Mouse (Mus musculus) frontal cortex, adult 2 months (tissue): ENCODE measurements around the gene Lzic. TPM values are rescaled to one million over a fixed set of nuclear protein-coding genes. Genes with fewer than 3 reads are reported as not detected.
"Not testable (repeated sequence)": the region's sequence is repeated elsewhere in the genome, so short reads cannot be mapped to it uniquely, and the experiment has no call there.

Experiments used
- DNase-seq, 2 experiments: peaks; one replicate each; pipeline ENCODE4 v3.0.0; 2022; ENCODE audit warnings: low spot score in 1 of 2; ENCODE audit errors: extremely low spot score in 1 of 2
- polyA plus RNA-seq: library from polyadenylated mRNA; depleted of rRNA; stranded (reverse); fragments of >200 nt; gene quantifications from 2 replicates; pipeline ENCODE4 v1.2.3, GENCODE M21; 2012; rRNA removed

The Lzic gene
- polyA plus RNA-seq, result 16.0 and 16.7 TPM in 2 replicates

GRCm38 (mm10) chr4:149485053-149485824 lies at the start of gene Lzic, which contains the start of gene Nmnat1:
Lzic (plus strand) TSS chr4:149485229.
Nmnat1 (minus strand) TSS chr4:149485202.
- DNase-seq, result peak; percentile 77 to 96

DNA sequence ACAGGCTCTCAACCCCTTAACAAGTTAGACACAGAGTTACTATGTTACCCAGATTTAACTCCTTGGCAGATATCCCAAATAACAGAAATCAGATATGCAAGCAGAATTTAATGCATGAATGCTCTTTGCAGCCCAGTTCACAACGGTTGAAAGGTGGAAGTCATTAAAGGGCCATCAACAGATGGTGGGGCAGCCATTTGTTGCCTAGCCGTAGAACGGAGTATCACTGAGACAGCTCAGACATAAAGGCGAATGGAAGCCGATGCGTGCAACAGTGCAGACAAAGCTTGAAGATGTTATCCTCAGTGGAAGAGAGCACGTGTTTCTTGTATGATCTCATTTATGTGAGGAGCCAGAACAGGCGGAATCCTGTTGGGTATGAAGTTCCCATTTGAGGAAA lies 44.5 kb upstream of the Lzic start:
- DNase-seq, result no peak

GRCm38 (mm10) chr4:149442436-149442835 lies 42.6 kb upstream of the Lzic start:
- no peak for DNase-seq

DNA sequence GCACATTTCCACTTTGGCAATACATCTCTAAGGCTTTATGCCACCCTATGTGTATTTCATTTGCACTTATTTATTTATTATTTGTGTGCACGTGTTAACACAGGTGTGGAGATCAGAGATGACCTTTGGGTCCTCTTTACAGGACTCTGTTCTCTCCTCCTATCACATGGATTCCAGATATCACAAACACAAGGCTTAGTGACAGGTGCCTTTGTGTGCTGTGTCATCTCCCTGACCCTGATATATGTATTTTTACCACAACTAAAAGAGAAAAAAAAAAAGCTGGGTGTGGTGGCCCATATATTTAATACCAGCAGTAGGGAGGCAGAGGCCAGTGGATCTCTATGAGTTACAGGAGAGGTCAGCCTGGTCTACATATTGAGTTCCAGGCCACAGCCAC lies 40.6 kb upstream of the Lzic start:
- DNase-seq, result no peak

DNA sequence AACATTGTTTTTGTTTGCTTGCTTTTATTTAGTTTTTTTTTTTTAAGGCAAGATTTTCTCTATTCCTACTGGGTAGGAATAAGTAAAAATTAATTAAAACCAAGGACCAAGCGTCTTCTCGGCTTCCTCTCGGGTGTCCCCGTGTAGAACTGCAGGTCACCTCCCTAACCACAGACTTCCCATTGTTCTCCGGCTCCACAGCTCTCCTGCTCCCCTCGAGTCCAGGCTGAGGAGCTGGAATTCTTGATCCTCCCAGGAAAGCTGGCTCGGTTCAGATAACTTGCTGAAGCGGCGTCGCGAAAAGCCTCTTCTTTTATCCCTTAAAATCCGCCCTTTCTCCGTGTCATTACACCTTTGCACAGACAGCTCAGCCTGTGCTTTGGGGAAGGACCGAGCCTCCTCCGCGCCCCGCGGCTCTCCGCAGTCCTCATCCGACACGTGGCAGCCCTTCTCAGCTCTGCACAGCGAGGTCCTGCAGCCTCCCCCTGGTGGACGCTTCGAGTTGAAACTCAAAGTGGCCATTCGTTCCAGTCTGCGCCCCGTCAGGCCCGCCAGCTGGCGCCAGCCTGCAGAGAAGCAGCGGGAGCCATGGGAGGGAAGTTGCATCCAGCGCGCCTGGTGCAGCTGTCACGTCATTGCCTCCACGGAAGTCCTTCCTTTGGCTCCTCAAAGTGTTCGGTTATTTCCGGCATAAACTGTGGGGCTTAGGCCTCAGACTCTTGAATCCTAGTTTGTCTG lies 39.9 kb upstream of the Lzic start:
- DNase-seq, result peak; percentile 81 to 87

- DNase-seq, result no peak
These were observed 39.2 kb upstream of the Lzic start for GRCm38 (mm10) chr4:149445868-149446267.

GRCm38 (mm10) chr4:149446309-149446708 lies 38.7 kb upstream of the Lzic start:
- DNase-seq, result no peak

DNA sequence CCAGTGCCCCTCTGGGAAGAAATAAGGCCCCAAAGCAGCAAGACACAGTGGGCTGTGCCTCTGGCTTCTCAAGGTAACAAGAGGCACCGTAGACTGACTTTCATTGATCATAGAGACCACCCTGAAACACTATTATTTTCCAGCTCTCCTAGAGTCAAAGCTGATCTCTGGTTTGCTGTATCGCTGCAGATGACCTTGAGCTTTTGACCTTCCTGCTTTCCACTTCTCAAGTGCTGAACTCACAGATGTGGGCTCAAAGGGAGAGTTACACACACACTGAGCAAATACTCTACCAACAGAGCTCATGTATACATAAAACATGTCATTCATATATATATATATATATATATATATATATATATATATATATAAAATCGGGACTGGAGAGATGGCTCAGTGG lies 34.4 kb upstream of the Lzic start:
- no peak for DNase-seq

GRCm38 (mm10) chr4:149453656-149454055 lies 31.4 kb upstream of the Lzic start:
- DNase-seq, result no peak

GRCm38 (mm10) chr4:149454263-149454662 lies 30.8 kb upstream of the Lzic start:
- DNase-seq, result no peak

- DNase-seq, result no peak
These were observed 30.1 kb upstream of the Lzic start, which contains the start of gene Rbp7 for GRCm38 (mm10) chr4:149454879-149455278. Rbp7 (minus strand) TSS chr4:149454978.

GRCm38 (mm10) chr4:149457163-149457562 lies 27.9 kb upstream of the Lzic start:
- DNase-seq, result not testable (repeated sequence)

DNA sequence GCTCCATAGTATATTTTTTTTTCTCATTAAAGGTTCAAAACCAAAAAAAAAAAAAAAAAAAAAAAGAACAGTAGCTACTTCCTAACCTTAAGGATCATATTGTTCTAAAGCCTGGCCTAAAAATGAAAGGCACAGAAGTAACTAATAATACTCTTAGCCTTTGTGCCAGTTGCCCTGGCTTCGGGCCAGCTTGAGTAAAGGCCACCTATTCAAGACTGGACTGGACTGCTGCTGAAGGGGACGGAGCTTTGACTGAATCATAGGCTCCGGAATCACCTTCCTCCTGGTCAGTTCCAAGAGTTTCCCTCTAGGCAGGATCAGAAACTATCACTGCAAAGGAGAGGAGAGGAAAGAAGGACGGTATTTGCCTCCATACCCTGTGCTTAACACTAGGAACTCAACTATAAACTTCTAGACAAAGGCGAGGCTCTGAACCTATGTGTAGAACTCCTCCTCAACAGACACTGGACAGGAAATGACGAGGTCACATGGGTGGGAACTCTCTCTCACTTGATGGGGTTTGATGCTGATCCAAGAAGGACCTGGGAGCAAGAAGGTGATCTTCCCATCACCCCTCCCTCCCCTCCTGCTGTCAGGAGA lies 27.1 kb upstream of the Lzic start:
- no peak for DNase-seq

GRCm38 (mm10) chr4:149458526-149458925 lies 26.5 kb upstream of the Lzic start:
- DNase-seq, result no peak

GRCm38 (mm10) chr4:149459425-149459824 lies 25.6 kb upstream of the Lzic start:
- DNase-seq, result no peak

DNA sequence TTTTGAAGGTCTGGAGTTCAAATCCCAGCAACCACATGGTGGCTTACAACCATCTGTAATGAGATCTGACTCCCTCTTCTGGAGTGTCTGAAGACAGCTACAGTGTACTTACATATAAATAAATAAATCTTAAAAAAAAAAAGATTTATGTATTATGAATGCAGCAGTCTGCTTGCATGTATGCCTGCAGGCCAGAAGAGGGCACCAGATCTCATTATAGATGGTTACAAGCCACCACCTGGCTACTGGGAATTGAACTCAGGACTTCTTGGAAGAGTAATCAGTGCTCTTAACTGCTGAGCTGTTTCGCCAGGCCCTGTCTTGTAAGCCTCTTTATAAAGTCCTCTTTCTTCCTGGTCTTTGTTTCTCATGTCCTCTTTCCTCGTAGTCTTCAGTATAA lies 24.6 kb upstream of the Lzic start:
- not testable (repeated sequence) for DNase-seq

DNA sequence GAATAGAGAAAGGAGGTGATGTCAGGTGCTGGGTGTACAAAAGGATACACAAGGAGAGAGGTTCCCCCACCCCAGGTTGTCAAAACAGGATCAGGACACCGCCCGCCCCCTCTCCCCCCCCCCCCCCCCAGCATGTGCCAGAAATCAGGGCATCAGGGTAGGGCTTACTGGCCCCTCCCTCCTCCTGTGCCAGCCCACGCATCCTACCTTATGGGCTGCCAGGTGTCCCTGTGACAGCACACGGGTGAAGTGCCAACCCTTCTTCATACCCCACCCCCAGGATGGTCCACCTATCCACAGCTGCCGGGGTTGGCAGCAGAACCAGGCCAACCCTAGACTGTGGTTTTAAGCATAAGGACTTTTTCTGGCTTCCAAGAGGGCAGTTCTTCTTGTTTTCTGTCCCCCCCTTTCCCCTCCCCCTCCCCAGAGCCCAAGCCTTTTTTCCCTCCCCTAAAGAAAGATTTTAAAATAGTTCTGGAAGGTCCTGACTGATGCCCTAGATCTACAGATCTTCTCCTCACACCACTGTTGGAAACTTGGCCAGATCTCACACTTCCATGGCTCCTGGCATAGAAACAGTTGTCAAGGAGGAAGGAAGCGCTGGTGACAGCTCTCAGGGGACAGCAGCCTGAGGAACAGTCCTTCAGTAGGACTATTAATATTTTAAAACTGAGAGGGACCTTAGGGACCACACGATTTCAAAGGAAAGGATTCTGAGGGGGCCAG lies 23.3 kb upstream of the Lzic start:
- DNase-seq, result peak in 1 of 2 experiments; percentile 6

DNA sequence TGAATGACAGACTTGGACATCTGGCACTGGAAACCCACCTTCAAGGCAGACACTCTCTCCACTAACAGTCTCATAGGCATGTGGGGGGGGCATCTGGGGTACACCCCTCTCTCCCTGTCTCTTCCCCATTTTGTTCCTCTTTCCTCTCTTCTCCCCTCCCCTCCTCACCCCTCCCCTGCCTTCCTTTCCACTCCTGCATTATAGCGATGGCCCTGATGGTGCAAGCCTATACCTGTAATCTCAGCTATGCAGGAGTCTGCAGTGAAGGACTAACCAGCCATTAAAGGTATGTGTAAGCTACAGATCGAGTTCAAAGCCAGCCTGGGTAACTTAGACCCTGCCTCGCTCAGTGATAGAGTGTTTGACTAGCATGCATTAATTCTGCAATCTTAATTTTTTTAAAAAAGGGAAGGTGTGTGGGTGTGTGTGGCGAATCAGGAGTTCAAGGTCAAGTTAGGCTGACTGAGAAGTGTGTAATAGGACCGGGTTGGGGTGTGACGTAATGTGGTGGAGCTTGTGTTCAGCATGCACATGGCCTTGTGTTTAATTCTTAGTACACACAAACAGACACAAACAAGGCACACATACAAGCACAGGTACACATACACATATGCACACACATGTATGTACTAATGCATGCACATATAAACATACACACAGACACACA lies 22.6 kb upstream of the Lzic start:
- DNase-seq, result no peak

GRCm38 (mm10) chr4:149463435-149463950 lies 21.5 kb upstream of the Lzic start:
- DNase-seq, result no peak

GRCm38 (mm10) chr4:149469557-149469956 lies 15.5 kb upstream of the Lzic start:
- DNase-seq, result no peak
